Mouse (Mus musculus): Measurements from ENCODE around the gene Gas7. TPM values are rescaled to one million over a fixed set of nuclear protein-coding genes. Genes with fewer than 3 reads are reported as not detected.

Gas7 gene
- total and polyA plus RNA-seq, 2 experiments, result 1.5 to 1.7 TPM

- TF ChIP-seq POLR2A (IDR thresholded peaks at IDR 0.05; ENCODE audit: extremely low read depth, insufficient read depth, low read length) (no peak), CTCF (IDR thresholded peaks at IDR 0.05; ENCODE audit: low read depth, low read length) (no peak)
- Histone ChIP-seq H3K79me2 (ENCODE audit: control insufficient read depth, insufficient read depth, low read length) (no peaks in the 10 kb centered on the region), H3K36me3 (ENCODE audit: control insufficient read depth, insufficient read depth, low read length) (no peaks in the 10 kb centered on the region), H3K27me3 (ENCODE audit: control insufficient read depth, insufficient read depth, low read length) (no peaks in the 10 kb centered on the region), H3K4me3 (ENCODE audit: insufficient read depth, low read depth, low read length) (no peak overlapping the region), H3K4me1 (ENCODE audit: control insufficient read depth, insufficient read depth, low read length) (peaks cover 6% of the 10 kb centered on the region), H3K9ac (ENCODE audit: low read depth, low read length) (no peak overlapping the region), H3K27ac (replicated peaks; ENCODE audit: insufficient read depth, low read depth, low read length) (no peak overlapping the region)
- DNase-seq (ENCODE audit: extremely low read depth, low read depth, low spot score), result no peak
- WGBS, result 62% methylated on average over 6 of the region's 6 CpGs
Measured at GRCm38 (mm10) chr11:67636905-67637586, 181.8 kb downstream of the Gas7 start.

GRCm38 (mm10) chr11:67638401-67638800 is 183.2 kb downstream of the Gas7 start:
- DNase-seq (ENCODE audit: extremely low read depth, low read depth, low spot score), result no peak
- no peak overlapping the region for H3K27ac ChIP-seq (replicated peaks; ENCODE audit: insufficient read depth, low read depth, low read length)
- 93% methylated on average over 3 of the region's 3 CpGs for WGBS

GRCm38 (mm10) chr11:67640299-67640698 is 185.1 kb downstream of the Gas7 start:
- Histone ChIP-seq H3K4me1 (ENCODE audit: control insufficient read depth, insufficient read depth, low read length) (no peaks in the 10 kb centered on the region), H3K4me3 (ENCODE audit: insufficient read depth, low read depth, low read length) (no peak overlapping the region), H3K36me3 (ENCODE audit: control insufficient read depth, insufficient read depth, low read length) (no peaks in the 10 kb centered on the region), H3K27ac (replicated peaks; ENCODE audit: insufficient read depth, low read depth, low read length) (no peak overlapping the region), H3K9ac (ENCODE audit: low read depth, low read length) (no peak overlapping the region), H3K79me2 (ENCODE audit: control insufficient read depth, insufficient read depth, low read length) (no peaks in the 10 kb centered on the region), H3K27me3 (ENCODE audit: control insufficient read depth, insufficient read depth, low read length) (no peaks in the 10 kb centered on the region)
- TF ChIP-seq POLR2A (IDR thresholded peaks at IDR 0.05; ENCODE audit: extremely low read depth, insufficient read depth, low read length), result no peak
- TF ChIP-seq CTCF (IDR thresholded peaks at IDR 0.05; ENCODE audit: low read depth, low read length), result no peak
- 93% methylated on average over 6 of the region's 6 CpGs for WGBS
- no peak for DNase-seq (ENCODE audit: extremely low read depth, low read depth, low spot score)

More at GRCm38 (mm10) chr11:67638401-67638800, 183.2 kb downstream of the Gas7 start:
- H3K4me1 ChIP-seq (ENCODE audit: control insufficient read depth, insufficient read depth, low read length), result no peaks in the 10 kb centered on the region; the same call in 1 of the 2 replicates
- no peaks in the 10 kb centered on the region for H3K36me3 ChIP-seq (ENCODE audit: control insufficient read depth, insufficient read depth, low read length)
- TF ChIP-seq POLR2A (IDR thresholded peaks at IDR 0.05; ENCODE audit: extremely low read depth, insufficient read depth, low read length), result no peak
- TF ChIP-seq CTCF (IDR thresholded peaks at IDR 0.05; ENCODE audit: low read depth, low read length), result no peak
- H3K4me3 ChIP-seq (ENCODE audit: insufficient read depth, low read depth, low read length), result no peak overlapping the region
- H3K79me2 ChIP-seq (ENCODE audit: control insufficient read depth, insufficient read depth, low read length), result no peaks in the 10 kb centered on the region
- H3K27me3 ChIP-seq (ENCODE audit: control insufficient read depth, insufficient read depth, low read length), result no peaks in the 10 kb centered on the region
- H3K9ac ChIP-seq (ENCODE audit: low read depth, low read length), result no peak overlapping the region

DNA sequence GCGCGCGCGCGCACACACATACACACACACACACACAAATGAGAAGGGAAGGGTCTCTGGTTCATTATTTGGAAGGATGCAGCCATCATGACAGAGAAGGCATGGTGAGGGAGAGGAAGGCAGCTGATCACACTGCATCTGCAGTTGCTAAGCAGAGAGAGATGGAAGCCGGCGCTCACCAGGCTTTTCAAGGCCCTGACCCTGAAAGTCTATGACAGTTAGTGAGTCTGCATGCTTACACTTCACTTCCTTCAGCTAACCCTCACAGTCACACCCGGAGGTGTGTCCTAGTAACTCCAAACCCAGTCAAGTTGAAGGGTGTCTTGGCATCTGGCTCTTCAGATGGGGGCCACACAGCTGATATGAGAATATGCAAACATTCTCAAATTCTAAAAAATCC is 187.2 kb downstream of the Gas7 start:
- WGBS, result 93% methylated on average over 8 of the region's 8 CpGs
- no peaks in the 10 kb centered on the region for H3K27me3 ChIP-seq (ENCODE audit: control insufficient read depth, insufficient read depth, low read length)
- H3K4me3 ChIP-seq (ENCODE audit: insufficient read depth, low read depth, low read length), result no peak overlapping the region
- H3K4me1 ChIP-seq (ENCODE audit: control insufficient read depth, insufficient read depth, low read length), result no peaks in the 10 kb centered on the region
- TF ChIP-seq POLR2A (IDR thresholded peaks at IDR 0.05; ENCODE audit: extremely low read depth, insufficient read depth, low read length), result no peak
- TF ChIP-seq CTCF (IDR thresholded peaks at IDR 0.05; ENCODE audit: low read depth, low read length), result no peak
- no peak overlapping the region for H3K27ac ChIP-seq (replicated peaks; ENCODE audit: insufficient read depth, low read depth, low read length)
- DNase-seq (ENCODE audit: extremely low read depth, low read depth, low spot score), result no peak
- no peaks in the 10 kb centered on the region for H3K36me3 ChIP-seq (ENCODE audit: control insufficient read depth, insufficient read depth, low read length)
- H3K9ac ChIP-seq (ENCODE audit: low read depth, low read length), result no peak overlapping the region
- H3K79me2 ChIP-seq (ENCODE audit: control insufficient read depth, insufficient read depth, low read length), result no peaks in the 10 kb centered on the region

GRCm38 (mm10) chr11:67642835-67643234 is 187.6 kb downstream of the Gas7 start:
- Histone ChIP-seq H3K79me2 (ENCODE audit: control insufficient read depth, insufficient read depth, low read length) (no peaks in the 10 kb centered on the region), H3K27ac (replicated peaks; ENCODE audit: insufficient read depth, low read depth, low read length) (no peak overlapping the region), H3K4me3 (ENCODE audit: insufficient read depth, low read depth, low read length) (no peak overlapping the region), H3K4me1 (ENCODE audit: control insufficient read depth, insufficient read depth, low read length) (no peaks in the 10 kb centered on the region), H3K9ac (ENCODE audit: low read depth, low read length) (no peak overlapping the region), H3K27me3 (ENCODE audit: control insufficient read depth, insufficient read depth, low read length) (no peaks in the 10 kb centered on the region), H3K36me3 (ENCODE audit: control insufficient read depth, insufficient read depth, low read length) (no peaks in the 10 kb centered on the region)
- 94% methylated on average over 5 of the region's 5 CpGs for WGBS
- no peak for DNase-seq (ENCODE audit: extremely low read depth, low read depth, low spot score)
- no peak for TF ChIP-seq POLR2A (IDR thresholded peaks at IDR 0.05; ENCODE audit: extremely low read depth, insufficient read depth, low read length)
- TF ChIP-seq CTCF (IDR thresholded peaks at IDR 0.05; ENCODE audit: low read depth, low read length), result no peak

GRCm38 (mm10) chr11:67643465-67643864 is 188.2 kb downstream of the Gas7 start:
- Histone ChIP-seq H3K79me2 (ENCODE audit: control insufficient read depth, insufficient read depth, low read length) (no peaks in the 10 kb centered on the region), H3K4me1 (ENCODE audit: control insufficient read depth, insufficient read depth, low read length) (no peaks in the 10 kb centered on the region), H3K27me3 (ENCODE audit: control insufficient read depth, insufficient read depth, low read length) (no peaks in the 10 kb centered on the region), H3K36me3 (ENCODE audit: control insufficient read depth, insufficient read depth, low read length) (no peaks in the 10 kb centered on the region), H3K27ac (replicated peaks; ENCODE audit: insufficient read depth, low read depth, low read length) (no peak overlapping the region), H3K9ac (ENCODE audit: low read depth, low read length) (no peak overlapping the region), H3K4me3 (ENCODE audit: insufficient read depth, low read depth, low read length) (no peak overlapping the region)
- DNase-seq (ENCODE audit: extremely low read depth, low read depth, low spot score), result no peak
- 86% methylated on average over 3 of the region's 3 CpGs for WGBS
- TF ChIP-seq POLR2A (IDR thresholded peaks at IDR 0.05; ENCODE audit: extremely low read depth, insufficient read depth, low read length) (no peak), CTCF (IDR thresholded peaks at IDR 0.05; ENCODE audit: low read depth, low read length) (no peak)

Data from liver, adult 2 months (tissue).